ENCODE assay signal across 1 mouse cellular context in the genomic region with DNA sequence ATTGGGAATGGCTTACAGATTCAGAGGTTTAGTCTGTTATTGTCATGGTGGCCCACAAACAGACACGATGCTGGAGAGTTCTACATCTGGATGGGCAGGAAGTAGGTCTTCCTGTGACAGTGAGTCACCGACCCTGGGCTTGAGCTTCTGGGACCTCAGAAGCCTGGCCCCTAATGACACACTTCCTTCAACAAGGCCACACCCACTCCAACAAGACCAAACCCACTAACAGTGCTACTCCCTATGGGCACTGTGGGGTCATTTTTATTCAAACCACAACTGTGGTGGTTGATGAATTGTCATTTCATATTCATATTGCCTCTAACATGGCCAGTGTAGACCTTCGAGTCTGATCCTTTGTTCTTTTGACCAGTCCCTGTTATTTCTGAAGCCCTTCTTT.
TF ChIP-seq lines count a peak whose summit lies in the region.

No protein-coding gene starts in this region.

TF ChIP-seq in CH12.LX, 34 proteins besides CTCF, POLR2A, EP300 and RAD21 (continued from another document):
- TF ChIP-seq UBTF (IDR thresholded peaks at IDR 0.05; ENCODE audit: low read depth, low read length) = no peak
- TF ChIP-seq CHD1 (IDR thresholded peaks at IDR 0.05; ENCODE audit: low read depth, low read length) = no peak
- TF ChIP-seq ETS1 (conservative IDR thresholded peaks at IDR 0.05; ENCODE audit: low read depth, low read length) = peak; percentile 13; the same call in 1 of the 2 replicates
- TF ChIP-seq TCF12 (IDR thresholded peaks at IDR 0.05; ENCODE audit: low read depth, low read length) = peak; percentile 68
- no peak for TF ChIP-seq BHLHE40 (IDR thresholded peaks at IDR 0.05; ENCODE audit: low read depth, low read length)
- no peak for TF ChIP-seq MEF2A (IDR thresholded peaks at IDR 0.05; ENCODE audit: borderline replicate concordance, low read depth, low read length)
- no peak for TF ChIP-seq NRF1 (IDR thresholded peaks at IDR 0.05; ENCODE audit: low read depth, low read length)
- peak; percentile 41; the same call in 1 of the 2 replicates for TF ChIP-seq NELFE (IDR thresholded peaks at IDR 0.05; ENCODE audit: low read depth, low read length)
- TF ChIP-seq GABPA (IDR thresholded peaks at IDR 0.05; ENCODE audit: insufficient replicate concordance, low read depth, low read length) = no peak
- TF ChIP-seq KAT2A (IDR thresholded peaks at IDR 0.05; ENCODE audit: insufficient replicate concordance, low read length) = no peak
- no peak for TF ChIP-seq ZKSCAN1 (IDR thresholded peaks at IDR 0.05; ENCODE audit: borderline replicate concordance, low read depth, low read length)
- TF ChIP-seq ELF1 (IDR thresholded peaks at IDR 0.05; ENCODE audit: low read depth, low read length) = peak; percentile 47; the same call in 1 of the 2 replicates
- TF ChIP-seq E2F4 (IDR thresholded peaks at IDR 0.05; ENCODE audit: insufficient replicate concordance, low read depth, low read length) = no peak
- TF ChIP-seq USF2 (conservative IDR thresholded peaks at IDR 0.05; ENCODE audit: low read depth, low read length) = no peak
- peak; percentile 51 for TF ChIP-seq HCFC1 (IDR thresholded peaks at IDR 0.05; ENCODE audit: low read depth, low read length)
- peak; percentile 44; the same call in 1 of the 2 replicates for TF ChIP-seq MYC (IDR thresholded peaks at IDR 0.05; ENCODE audit: low read depth, low read length)
- no peak for TF ChIP-seq MXI1 (IDR thresholded peaks at IDR 0.05; ENCODE audit: low read depth, low read length)
- 0 out of 2 replicates have a peak, but pooled peaks have one; percentile 70 for TF ChIP-seq TBP (conservative IDR thresholded peaks at IDR 0.05; ENCODE audit: low read depth, low read length)
- TF ChIP-seq ZNF384 (IDR thresholded peaks at IDR 0.05; ENCODE audit: low read depth, low read length) = no peak
TF ChIP-seq in CH12.LX: peak in this region for 8.
